Mouse (Mus musculus) small intestine, adult 2 months (tissue): ENCODE results near the gene Tmprss4. TPM values are rescaled to one million over a fixed set of nuclear protein-coding genes. Genes with fewer than 3 reads are reported as not detected.

ENCODE experiments used
- H3K27ac ChIP-seq: fragments of 200-500 bp; 2 replicates; pipeline ENCODE4 v1.5.1; 2012; ENCODE audit warnings: low read depth, low read length, control low read depth, inconsistent platforms; ENCODE audit not compliant: insufficient read depth
- H3K27me3 ChIP-seq: fragments of 200-500 bp; 2 replicates; pipeline ENCODE4 v1.6.1; 2012; ENCODE audit warnings: mild to moderate bottlenecking, moderate library complexity, low read length, inconsistent platforms; ENCODE audit not compliant: control insufficient read depth, insufficient read depth
- H3K36me3 ChIP-seq: fragments of 200-500 bp; 2 replicates; pipeline ENCODE4 v1.6.1; 2012; ENCODE audit warnings: mild to moderate bottlenecking, low read length, control low read depth, inconsistent platforms; ENCODE audit not compliant: control insufficient read depth, insufficient read depth
- H3K4me1 ChIP-seq: fragments of 200-500 bp; 2 replicates; pipeline ENCODE4 v1.6.1; 2012; ENCODE audit warnings: low read length, inconsistent platforms, mixed read lengths; ENCODE audit not compliant: control insufficient read depth, insufficient read depth, insufficient read length
- H3K4me3 ChIP-seq: fragments of 200-500 bp; 2 replicates; pipeline ENCODE4 v1.5.1; 2012; ENCODE audit warnings: low read depth, mild to moderate bottlenecking, control low read depth, inconsistent platforms, low read length, moderate library complexity
- CTCF ChIP-seq: fragments of 200-500 bp; IDR thresholded peaks from 2 replicates; pipeline ENCODE4 v1.5.1; 2012; ENCODE audit warnings: low read depth, mild to moderate bottlenecking, control low read depth, inconsistent platforms, low read length, moderate library complexity, mixed read lengths; ENCODE audit not compliant: insufficient replicate concordance, insufficient read length; ENCODE audit errors: extremely low read depth
- POLR2A ChIP-seq: fragments of 200-500 bp; IDR thresholded peaks from 2 replicates; pipeline ENCODE4 v1.6.1; 2012; ENCODE audit warnings: low read depth, mild to moderate bottlenecking, control low read depth, inconsistent platforms, low read length, moderate library complexity
- WGBS: fragments of 180-500 bp; shearing (Covaris S2); methylation state at CpG from one replicate; pipeline ENCODE4 v1.1.7; 2018; 5-methylcytosine and 5-hydroxymethylcytosine counted together
- polyA plus RNA-seq: library from polyadenylated mRNA; depleted of rRNA; stranded (reverse); fragments of >200 nt; gene quantifications from 2 replicates; pipeline ENCODE4 v1.2.3, GENCODE M21; 2012

Gene Tmprss4
- polyA plus RNA-seq, 1 experiment, result 108 TPM

DNA sequence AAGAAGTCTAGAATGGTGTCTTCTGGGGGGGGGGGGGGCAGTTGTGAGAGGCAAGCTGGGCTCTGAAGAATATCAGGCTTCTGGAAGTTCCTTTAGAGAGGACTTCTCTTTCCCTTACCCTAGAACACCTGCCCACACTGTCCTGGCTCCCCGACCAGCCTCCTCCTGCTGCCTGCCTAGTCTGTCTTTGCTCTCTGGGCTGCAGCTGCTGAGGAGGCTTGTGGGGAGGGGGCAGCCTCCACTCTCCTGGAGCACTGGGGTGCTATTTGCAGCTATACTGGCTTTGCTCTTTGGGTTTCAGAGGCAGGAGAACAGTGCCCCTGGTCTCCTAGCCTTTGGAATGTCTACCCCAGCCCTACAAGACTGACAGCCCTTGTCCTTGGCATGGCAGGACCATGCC is 53.0 kb downstream of the Tmprss4 start:
- H3K27ac ChIP-seq, result no peak overlapping the region
- no peaks in the 10 kb centered on the region for H3K4me1 ChIP-seq
- H3K27me3 ChIP-seq, result peaks cover under 1% of the 10 kb centered on the region; the same call in 1 of the 2 replicates
- TF ChIP-seq CTCF (no peak), POLR2A (no peak)
- H3K4me3 ChIP-seq, result no peak overlapping the region
- 68% methylated on average over 1 of the region's 1 CpGs for WGBS
- H3K36me3 ChIP-seq, result no peaks in the 10 kb centered on the region

DNA sequence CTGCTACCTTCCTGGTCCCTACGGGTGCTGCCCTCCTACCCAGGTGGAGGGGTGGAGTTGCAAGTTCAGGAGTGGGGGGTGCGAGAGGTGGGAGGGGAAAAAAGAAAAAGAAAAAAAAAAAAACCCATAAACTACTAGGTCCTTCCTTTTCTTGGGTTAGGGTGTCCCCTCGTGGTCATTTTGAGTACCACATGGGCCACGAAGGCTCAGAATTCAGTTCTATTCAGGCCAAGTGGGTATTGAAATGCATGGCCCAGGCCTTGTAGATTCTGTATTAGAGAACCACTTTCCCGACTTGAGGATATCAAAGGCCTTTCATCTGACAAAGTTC is 57.7 kb downstream of the Tmprss4 start:
- Histone ChIP-seq H3K27me3 (peaks cover 6% of the 10 kb centered on the region; the same call in 1 of the 2 replicates), H3K4me1 (no peaks in the 10 kb centered on the region), H3K36me3 (no peaks in the 10 kb centered on the region), H3K4me3 (peak overlapping the region; percentile 50), H3K27ac (no peak overlapping the region)
- TF ChIP-seq CTCF (peak; percentile 63; the same call in 1 of the 2 replicates), POLR2A (no peak)
- 2% methylated on average over 5 of the region's 5 CpGs for WGBS

DNA sequence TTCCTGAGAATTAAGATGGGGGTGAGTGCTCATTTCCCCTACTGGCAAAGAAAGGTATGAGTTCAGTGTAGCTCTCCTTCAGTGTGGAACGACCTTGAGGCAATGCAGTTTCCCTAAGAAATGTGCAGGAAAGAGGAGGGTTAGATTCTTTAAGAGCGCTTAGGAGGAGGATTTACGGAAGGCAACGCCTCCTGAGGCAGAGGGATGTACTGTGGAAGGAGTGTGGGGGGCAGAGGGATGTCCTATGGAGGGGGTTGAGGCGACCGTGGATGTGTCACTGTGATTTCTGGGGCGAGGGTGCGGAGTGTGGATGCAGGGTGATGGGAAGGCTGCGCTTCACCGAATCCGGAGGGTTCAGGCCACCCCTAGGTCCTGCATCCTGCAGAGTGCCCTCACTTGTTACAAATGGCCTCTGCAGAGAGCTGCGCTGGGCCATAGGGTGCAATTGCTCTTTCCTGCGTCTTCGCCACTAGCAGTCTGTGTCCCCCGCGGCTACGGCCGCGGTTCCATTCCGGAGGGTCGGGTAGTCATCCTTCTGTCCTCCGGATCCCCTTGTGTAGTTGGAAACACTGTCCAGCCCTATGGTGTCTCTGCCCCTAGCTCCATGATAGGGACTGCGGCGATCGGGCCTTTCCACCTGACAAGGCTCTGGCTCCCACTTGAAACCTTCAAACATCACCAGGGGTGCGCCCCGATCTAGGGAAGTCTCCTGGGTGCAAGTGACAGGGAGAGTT is 58.2 kb downstream of the Tmprss4 start:
- peaks cover 6% of the 10 kb centered on the region; the same call in 1 of the 2 replicates for H3K27me3 ChIP-seq
- peak overlapping the region; percentile 50 for H3K4me3 ChIP-seq

DNA sequence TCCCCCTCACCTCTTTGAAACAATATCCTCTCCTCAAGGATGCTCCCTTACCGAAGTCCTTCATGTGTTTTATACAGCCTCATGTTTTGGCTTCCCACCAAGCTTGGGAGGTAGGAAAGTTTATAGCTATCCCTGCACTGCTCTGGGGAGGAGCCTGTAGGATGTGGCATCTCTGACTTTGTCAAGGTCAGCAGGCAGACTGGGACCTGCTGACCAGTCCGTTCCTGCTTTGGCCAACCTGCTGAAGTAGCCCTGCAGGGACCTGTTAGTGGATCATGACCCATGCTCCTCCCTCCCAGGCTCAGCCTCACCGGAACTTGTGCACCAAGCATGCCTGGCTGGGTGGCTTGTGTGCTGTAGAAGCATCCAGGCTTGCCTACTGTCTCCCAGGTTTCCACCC is 61.2 kb downstream of the Tmprss4 start:
- no peak for TF ChIP-seq CTCF
- TF ChIP-seq POLR2A, result no peak
- WGBS, result 53% methylated on average over 3 of the region's 3 CpGs
- Histone ChIP-seq H3K36me3 (no peaks in the 10 kb centered on the region), H3K4me3 (no peak overlapping the region), H3K27me3 (peaks cover 24% of the 10 kb centered on the region), H3K27ac (no peak overlapping the region), H3K4me1 (peaks cover 11% of the 10 kb centered on the region)

More for the DNA sequence above, 58.2 kb downstream of the Tmprss4 start:
- H3K27ac ChIP-seq, result no peak overlapping the region
- TF ChIP-seq CTCF, result no peak
- TF ChIP-seq POLR2A, result 0 out of 2 replicates have a peak, but pooled peaks have one; percentile 12
- no peaks in the 10 kb centered on the region for H3K4me1 ChIP-seq
- H3K36me3 ChIP-seq, result no peaks in the 10 kb centered on the region
- WGBS, result 9% methylated on average over 27 of the region's 27 CpGs

DNA sequence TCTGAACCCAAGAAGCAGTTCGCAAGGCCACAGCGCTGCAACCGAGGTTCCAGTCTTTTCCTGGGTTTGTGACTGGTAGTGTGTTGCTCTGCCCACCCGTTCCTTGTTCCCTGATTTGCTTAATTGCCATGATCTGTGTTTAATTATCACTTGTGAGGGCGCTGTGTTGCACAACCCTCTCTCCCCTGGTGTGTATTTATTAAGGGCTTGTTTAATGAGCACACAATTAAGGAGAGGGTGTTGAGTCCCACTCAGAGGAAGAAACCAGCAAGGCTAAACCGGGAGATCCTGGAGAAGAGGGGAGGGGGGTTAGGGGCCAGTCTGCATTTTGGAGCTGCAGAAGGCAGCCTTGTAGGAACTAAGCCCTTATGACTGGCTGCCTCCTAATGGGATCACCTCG is 62.9 kb downstream of the Tmprss4 start:
- Histone ChIP-seq H3K27me3 (peaks cover 24% of the 10 kb centered on the region), H3K4me1 (peaks cover 11% of the 10 kb centered on the region), H3K36me3 (no peaks in the 10 kb centered on the region), H3K27ac (no peak overlapping the region), H3K4me3 (no peak overlapping the region)
- TF ChIP-seq CTCF (no peak), POLR2A (no peak)
- 78% methylated on average over 7 of the region's 7 CpGs for WGBS

DNA sequence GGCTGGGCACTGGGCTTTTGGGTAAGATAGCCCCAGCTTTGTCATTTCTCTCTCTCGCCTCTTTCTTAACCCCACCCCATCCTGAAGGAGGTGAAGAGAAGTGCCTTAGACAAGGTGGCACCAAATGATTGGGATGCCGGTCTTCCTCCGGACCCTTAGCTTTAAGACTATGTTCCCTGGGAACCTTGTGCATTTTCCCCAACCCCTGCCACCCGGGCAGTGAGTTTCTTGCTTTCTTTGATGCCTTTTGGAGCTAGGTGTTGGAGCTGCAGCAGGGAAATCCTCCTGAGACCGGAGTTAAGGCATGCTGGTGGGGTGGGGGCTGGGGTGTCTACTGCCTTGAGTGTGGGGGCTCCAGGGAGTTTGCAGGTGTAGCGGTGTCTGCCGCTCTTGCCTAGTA is 64.8 kb downstream of the Tmprss4 start:
- Histone ChIP-seq H3K4me3 (peak overlapping the region; percentile 61), H3K27ac (no peak overlapping the region), H3K27me3 (peaks cover 18% of the 10 kb centered on the region), H3K4me1 (peaks cover 11% of the 10 kb centered on the region), H3K36me3 (no peaks in the 10 kb centered on the region)
- 36% methylated on average over 7 of the region's 7 CpGs for WGBS
- no peak for TF ChIP-seq POLR2A
- TF ChIP-seq CTCF, result no peak

DNA sequence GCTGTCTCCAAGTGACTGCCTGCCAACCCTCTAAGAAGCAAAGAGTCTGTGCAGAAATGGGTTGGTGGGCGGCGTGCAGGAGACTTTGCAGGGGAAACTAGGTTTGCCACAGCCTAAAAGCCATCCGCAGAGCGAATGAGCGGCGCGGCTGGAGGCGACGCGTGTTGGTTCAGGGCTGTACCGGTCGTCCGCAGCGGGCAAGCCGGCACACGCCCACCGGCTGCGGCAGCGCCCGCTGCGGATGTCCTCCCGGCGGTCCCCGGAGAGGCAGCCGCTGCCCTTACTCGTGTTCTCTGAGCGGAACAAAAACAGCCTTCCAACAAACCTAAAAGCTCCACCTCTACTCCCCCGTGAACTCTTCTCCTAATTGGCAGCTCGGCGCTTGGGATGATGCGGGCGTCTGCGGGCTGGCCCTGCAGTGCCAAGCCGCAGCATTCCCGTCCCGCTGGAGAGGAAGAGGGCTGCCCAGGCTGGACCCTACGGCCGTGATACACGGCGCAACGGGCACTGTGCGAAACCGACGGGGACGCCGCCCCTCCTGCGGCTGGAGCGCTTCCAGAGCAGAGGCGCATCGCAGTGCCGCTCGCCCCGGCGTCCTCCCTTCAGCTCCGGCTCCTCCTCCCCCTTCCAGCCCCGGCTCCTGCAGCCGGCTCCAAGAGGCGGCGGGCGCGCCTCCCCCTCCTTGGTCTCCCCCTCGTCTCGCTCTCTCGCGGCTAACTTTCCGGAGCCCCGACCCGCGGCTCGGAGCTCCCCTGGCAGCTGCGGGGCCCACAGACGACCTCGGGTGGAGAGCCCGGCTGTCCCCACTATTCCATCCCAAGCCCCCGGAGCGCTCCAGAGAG is 65.5 kb downstream of the Tmprss4 start, which contains the start of gene Scn4b:
Gene Scn4b, plus strand, starts transcription at position 205 of the 842 bp plus-strand sequence.
- peaks cover 18% of the 10 kb centered on the region for H3K27me3 ChIP-seq
- WGBS, result under 1% methylated on average over 76 of the region's 76 CpGs
- H3K27ac ChIP-seq, result no peak within 1 kb of the TSS
- H3K4me3 ChIP-seq, result peak within 1 kb of the TSS; percentile 61
- no peaks in the 10 kb centered on the region for H3K36me3 ChIP-seq
- peaks cover 13% of the 10 kb centered on the region for H3K4me1 ChIP-seq
- TF ChIP-seq CTCF (no peak), POLR2A (no peak)
